Mouse (Mus musculus): ENCODE data around the gene Dusp27.

Dusp27 gene

GRCm38 (mm10) chr1:166102920-166103608 lies 24.7 kb downstream of the Dusp27 start:
- peak; percentile 44 for DNase-seq (ENCODE audit: low spot score)

GRCm38 (mm10) chr1:166098120-166098519 lies 29.6 kb downstream of the Dusp27 start:
- no peak for DNase-seq (ENCODE audit: low spot score)

- no peak for DNase-seq (ENCODE audit: low spot score)
These were observed 33.3 kb downstream of the Dusp27 start for GRCm38 (mm10) chr1:166094462-166094861.

GRCm38 (mm10) chr1:166090306-166090705 lies 37.4 kb downstream of the Dusp27 start:
- no peak for DNase-seq (ENCODE audit: low spot score)

- no peak for DNase-seq (ENCODE audit: low spot score)
These were observed 38.0 kb downstream of the Dusp27 start for GRCm38 (mm10) chr1:166089739-166090138.

DNA sequence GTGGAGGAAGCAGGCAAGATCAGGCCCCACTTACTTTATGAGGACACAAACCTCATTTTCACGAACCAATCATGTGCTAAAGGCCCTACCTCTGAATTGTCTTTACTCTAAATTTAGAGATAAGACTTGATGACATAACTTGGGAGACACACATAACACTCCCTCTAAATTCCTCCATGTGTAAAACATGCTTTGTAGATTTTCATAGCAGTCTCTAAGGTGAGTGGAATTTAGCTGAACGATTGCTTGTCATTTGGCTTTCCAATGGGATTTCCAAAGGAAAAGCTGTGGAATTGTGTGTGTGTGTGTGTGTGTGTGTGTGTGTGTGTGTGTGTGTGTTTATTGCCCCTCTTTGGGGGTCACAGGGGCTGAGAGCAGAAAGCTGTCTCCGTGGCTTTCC lies 38.4 kb downstream of the Dusp27 start:
- DNase-seq (ENCODE audit: low spot score) = no peak

GRCm38 (mm10) chr1:166088446-166089170 lies 39.1 kb downstream of the Dusp27 start:
- no peak for DNase-seq (ENCODE audit: low spot score)

DNA sequence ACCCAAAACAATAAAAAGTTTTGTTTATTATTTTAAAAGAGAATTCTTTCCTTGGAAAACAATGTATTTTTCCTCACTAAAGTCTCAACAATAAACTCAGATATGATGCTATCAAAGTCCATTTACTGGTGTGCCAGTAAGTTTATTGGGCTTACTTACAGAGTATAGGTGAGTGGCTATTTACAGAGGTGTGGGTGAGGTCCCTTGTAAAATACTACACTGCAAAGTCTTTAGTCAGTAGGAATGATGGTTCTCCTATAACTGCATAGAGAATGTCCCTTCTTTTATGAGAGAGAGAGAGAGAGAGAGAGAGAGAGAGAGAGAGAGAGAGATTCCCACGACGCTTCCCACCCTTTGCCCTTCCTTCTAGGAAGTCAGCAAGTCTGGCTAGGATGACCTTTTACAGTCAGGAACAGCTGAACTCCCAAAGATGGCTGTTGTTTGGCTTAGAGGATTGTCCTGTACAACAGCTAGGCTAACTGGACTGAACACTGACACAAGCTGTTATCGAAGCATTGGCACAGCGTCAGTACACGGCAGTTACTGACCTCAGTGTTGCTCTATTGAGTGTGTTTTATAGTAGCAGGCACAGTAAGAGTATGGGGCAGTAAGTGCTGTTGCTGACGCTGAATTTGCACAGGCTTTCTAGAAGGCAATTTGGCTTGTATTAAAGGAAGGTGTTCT lies 50.5 kb downstream of the Dusp27 start:
- DNase-seq (ENCODE audit: low spot score) = no peak

- DNase-seq (ENCODE audit: low spot score) = no peak
These were observed 59.8 kb downstream of the Dusp27 start for GRCm38 (mm10) chr1:166067856-166068440.

DNA sequence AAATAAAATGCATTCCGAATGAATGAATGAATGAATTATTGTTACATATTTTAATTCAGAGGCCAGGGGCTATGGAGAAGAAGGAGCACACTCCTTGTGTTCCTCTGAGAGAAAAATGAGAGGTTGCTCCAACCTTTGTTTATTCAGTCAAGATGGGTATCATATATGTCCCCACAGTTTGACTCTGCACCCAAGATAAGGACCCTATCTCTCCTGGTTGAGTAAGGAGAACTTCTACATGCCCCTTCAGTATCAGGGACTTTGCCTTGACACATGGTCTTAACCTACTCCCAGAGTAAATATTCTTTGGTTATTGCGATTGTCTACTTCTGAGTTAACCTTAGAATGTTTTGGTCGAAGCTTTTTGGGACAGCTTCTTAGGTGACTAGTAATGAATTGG lies 63.9 kb downstream of the Dusp27 start:
- no peak for DNase-seq (ENCODE audit: low spot score)

- DNase-seq (ENCODE audit: low spot score) = no peak
These were observed 66.2 kb downstream of the Dusp27 start for GRCm38 (mm10) chr1:166061532-166061931.

DNA sequence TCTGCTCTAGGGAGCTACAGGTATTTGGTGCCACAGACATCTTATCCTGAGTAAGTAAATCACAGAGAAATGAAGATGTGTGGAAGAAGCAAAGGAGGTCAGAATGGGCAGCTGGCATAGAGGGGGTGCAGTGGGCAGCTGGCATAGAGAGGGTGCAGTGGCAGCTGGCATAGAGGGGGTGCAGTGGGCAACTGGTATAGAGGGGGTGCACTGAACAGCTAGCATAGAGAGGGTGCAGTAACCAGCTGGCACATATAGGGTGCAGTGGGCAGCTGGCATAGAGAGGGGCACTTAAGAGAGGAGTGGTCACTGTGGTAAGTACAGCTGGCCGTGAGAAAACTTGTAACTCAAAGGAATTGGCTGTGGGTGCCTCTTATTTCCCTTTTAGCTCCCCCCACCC lies 67.3 kb downstream of the Dusp27 start:
- no peak for DNase-seq (ENCODE audit: low spot score)

- DNase-seq (ENCODE audit: low spot score) = no peak
These were observed 71.5 kb downstream of the Dusp27 start for GRCm38 (mm10) chr1:166056098-166056756.

DNA sequence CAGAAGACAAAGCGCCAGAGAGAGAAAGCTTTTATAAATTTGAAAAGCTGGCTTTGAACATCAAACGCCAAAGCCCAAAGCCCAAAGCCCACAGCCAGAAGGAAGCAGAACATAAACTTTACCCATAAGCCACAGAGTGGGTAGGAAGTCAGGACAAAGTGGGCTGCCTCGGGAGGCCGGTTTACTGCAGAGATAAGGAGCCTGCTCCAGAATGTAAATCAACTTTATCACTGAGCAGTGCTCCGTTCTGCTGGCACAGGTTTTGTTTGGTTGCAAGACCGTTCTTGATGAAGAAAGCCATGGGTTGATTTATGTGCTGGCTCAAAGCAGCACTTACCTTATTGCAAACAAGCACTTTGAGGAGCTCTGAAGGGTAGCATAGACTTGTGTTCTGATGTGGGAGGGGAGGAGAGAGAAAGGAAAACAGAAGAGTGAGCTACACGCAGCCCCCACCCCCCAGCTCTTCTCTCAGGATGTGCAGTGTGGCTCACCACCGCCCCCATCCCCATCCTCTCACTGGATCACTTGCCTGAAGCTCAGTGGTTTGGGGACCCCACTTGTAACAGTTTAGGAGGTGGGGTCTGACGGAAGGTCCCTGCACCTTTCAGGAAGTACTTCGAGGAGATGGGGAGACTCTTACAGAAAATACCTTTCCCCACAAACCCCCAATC lies 74.3 kb downstream of the Dusp27 start:
- DNase-seq (ENCODE audit: low spot score) = no peak

GRCm38 (mm10) chr1:166049046-166049827 lies 78.5 kb downstream of the Dusp27 start:
- no peak for DNase-seq (ENCODE audit: low spot score)

- peak; percentile 9 for DNase-seq (ENCODE audit: low spot score)
These were observed 79.4 kb downstream of the Dusp27 start for GRCm38 (mm10) chr1:166048230-166048911.
